ENCODE assay signal across 8 mouse cellular contexts in the genomic region with DNA sequence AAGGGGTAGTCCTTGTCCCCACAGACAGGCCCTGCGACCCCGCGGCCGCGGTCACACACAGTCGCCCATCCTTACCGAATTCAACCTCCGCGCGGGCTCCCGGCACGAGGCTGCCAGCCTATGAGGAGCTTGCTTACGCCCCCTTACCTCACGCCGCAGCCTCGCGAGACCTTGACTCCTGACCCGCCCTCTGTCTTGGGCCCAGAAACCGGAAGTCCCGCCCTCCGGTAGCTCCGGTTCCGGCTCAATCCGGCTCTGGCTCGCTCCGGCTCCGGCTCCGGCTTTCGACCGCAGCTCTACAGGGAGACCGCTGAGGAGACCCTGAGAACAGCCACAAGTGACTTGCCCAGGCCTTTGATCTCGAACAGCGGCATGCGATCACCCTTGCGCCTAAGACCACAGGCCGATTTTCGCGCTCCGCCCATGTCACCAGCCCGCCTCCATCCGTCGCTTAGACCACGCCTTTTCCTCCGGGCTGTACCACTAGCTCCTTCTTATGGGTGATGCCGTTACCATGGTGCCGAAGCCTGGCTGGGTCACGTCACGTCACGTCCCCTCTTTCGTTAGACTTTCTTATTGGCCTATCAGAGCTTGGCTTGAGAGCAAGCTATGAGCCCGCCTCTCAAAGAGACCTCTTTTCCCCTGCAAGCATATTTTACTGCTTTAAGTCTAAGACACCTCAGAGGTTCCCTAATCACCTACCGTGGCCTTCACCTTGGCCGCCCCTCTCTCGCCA. TPM values are rescaled to one million over a fixed set of nuclear protein-coding genes. Genes with fewer than 3 reads are reported as not detected.
A peak's percentile ranks its signal among the peaks of the same experiment; 100 is the strongest.
DNase-seq lines count a peak whose midpoint lies in the region; ATAC-seq and TF ChIP-seq lines count a peak whose summit lies in the region.

Gene Siah1b (minus strand): TSS at position 454 of the 736 bp plus-strand sequence.

- H3K27ac ChIP-seq in MEL (ENCODE audit: control insufficient read depth, low read depth, low read length), result peak within 1 kb of the TSS; percentile 88
- H3K27ac ChIP-seq in cerebellum, adult 2 months (ENCODE audit: insufficient read depth, low read length), result peak within 1 kb of the TSS; percentile 95
- peak within 1 kb of the TSS; percentile 87 for H3K27ac ChIP-seq in forebrain, postnatal 0 days (ENCODE audit: low read depth, low read length)
- H3K27ac ChIP-seq in lung, embryonic 15.5 days, result peak within 1 kb of the TSS; percentile 91

- peak; percentile 19 to 79; a peak in 3 of 4 replicates for TF ChIP-seq POLR2A in MEL (IDR thresholded peaks at IDR 0.05; ENCODE audit: control insufficient read depth in 1 of 2, insufficient read depth in 1 of 2, low read depth in 1 of 2, low read length in 2 of 2, poor library complexity in 1 of 2)
- peak; percentile 27; the same call in 1 of the 2 replicates for TF ChIP-seq POLR2A in cerebellum, adult 2 months (IDR thresholded peaks at IDR 0.05; ENCODE audit: borderline replicate concordance, insufficient read depth, low read length)

- peak within 1 kb of the TSS; percentile 87 for H3K9ac ChIP-seq in MEL (ENCODE audit: control insufficient read depth, low read depth, low read length, poor library complexity, severe bottlenecking)
- H3K9ac ChIP-seq in forebrain, postnatal 0 days, result peak within 1 kb of the TSS; percentile 65
- peak within 1 kb of the TSS; percentile 54 for H3K9ac ChIP-seq in lung, embryonic 15.5 days

- peak within 1 kb of the TSS; percentile 61 for H3K4me2 ChIP-seq in forebrain, postnatal 0 days (ENCODE audit: low read depth)
- peak within 1 kb of the TSS; percentile 59 for H3K4me2 ChIP-seq in lung, embryonic 15.5 days

- TF ChIP-seq EP300 in MEL (IDR thresholded peaks at IDR 0.05; ENCODE audit: low read depth in 1 of 2, low read length in 2 of 2), result peak in 1 of 2 experiments; percentile 30; a peak in 1 of 4 replicates

- H3K36me3 ChIP-seq in MEL (ENCODE audit: control insufficient read depth in 1 of 2, insufficient read depth in 2 of 2, low read length in 2 of 2), result peaks cover 20 to 25% of the 10 kb centered on the region in 2 experiments
- no peaks in the 10 kb centered on the region for H3K36me3 ChIP-seq in forebrain, postnatal 0 days (ENCODE audit: insufficient read depth)
- no peaks in the 10 kb centered on the region for H3K36me3 ChIP-seq in lung, embryonic 15.5 days

- H3K79me2 ChIP-seq in MEL (ENCODE audit: control insufficient read depth, insufficient read depth, low read length, poor library complexity), result peaks cover 20% of the 10 kb centered on the region

- peak within 1 kb of the TSS; percentile 76 to 83 for H3K4me3 ChIP-seq in MEL (ENCODE audit: control insufficient read depth in 1 of 2, insufficient read depth in 1 of 2, low read depth in 2 of 2, low read length in 2 of 2)
- H3K4me3 ChIP-seq in cerebellum, adult 2 months (replicated peaks; ENCODE audit: insufficient read depth, low read depth, low read length), result peak within 1 kb of the TSS; percentile 95
- H3K4me3 ChIP-seq in forebrain, postnatal 0 days (ENCODE audit: low read depth, low read length), result peak within 1 kb of the TSS; percentile 49
- H3K4me3 ChIP-seq in lung, embryonic 15.5 days, result peak within 1 kb of the TSS; percentile 63

- no peak for TF ChIP-seq RAD21 in MEL (IDR thresholded peaks at IDR 0.05; ENCODE audit: low read depth, low read length)

- no peak for TF ChIP-seq CTCF in MEL (IDR thresholded peaks at IDR 0.05 in 2 of 3, conservative IDR thresholded peaks at IDR 0.05 in 1 of 3; ENCODE audit: control insufficient read depth in 1 of 3, insufficient read depth in 1 of 3, low read depth in 2 of 3, low read length in 3 of 3, poor library complexity in 1 of 3, severe bottlenecking in 1 of 3)
- TF ChIP-seq CTCF in cerebellum, adult 2 months (IDR thresholded peaks at IDR 0.05; ENCODE audit: borderline replicate concordance, insufficient read depth, low read depth, low read length), result no peak
- no peak for TF ChIP-seq CTCF in forebrain, postnatal 0 days (IDR thresholded peaks at IDR 0.05; ENCODE audit: low read depth)

- DNase-seq in MEL (ENCODE audit: low read depth, low spot score), result peak; percentile 99
- peak; percentile 93 to 94 for DNase-seq in cerebellum, adult 2 months
- DNase-seq in forebrain, postnatal 0 days, result peak; percentile 95
- DNase-seq in heart, postnatal 4 days, result peak; percentile 92
- peak; percentile 92 to 95 for DNase-seq in layer of hippocampus, adult 8-10 months (ENCODE audit: low spot score in 2 of 2)
- DNase-seq in ovary, adult 18-20 months (ENCODE audit: low spot score), result peak; percentile 91
- DNase-seq in thymus, postnatal 0 days (ENCODE audit: low spot score), result peak; percentile 93

- ATAC-seq in forebrain, postnatal 0 days, result peak; percentile 99
- ATAC-seq in lung, embryonic 15.5 days (ENCODE audit: borderline replicate concordance, extremely low read depth, low FRiP score, low TSS enrichment), result peak; percentile 98

- no peaks in the 10 kb centered on the region for H3K9me3 ChIP-seq in MEL (replicated peaks; ENCODE audit: insufficient read depth, low read length)
- no peaks in the 10 kb centered on the region for H3K9me3 ChIP-seq in forebrain, postnatal 0 days (ENCODE audit: low read length)
- H3K9me3 ChIP-seq in lung, embryonic 15.5 days, result no peaks in the 10 kb centered on the region

- WGBS in cerebellum, adult 2 months, result 15% methylated on average over 52 of the region's 54 CpGs
- 31% methylated on average over 54 of the region's 54 CpGs for WGBS in forebrain, postnatal 0 days
- WGBS in lung, embryonic 15.5 days, result 20% methylated on average over 54 of the region's 54 CpGs

- H3K27me3 ChIP-seq in MEL (ENCODE audit: control insufficient read depth in 1 of 2, insufficient read depth in 2 of 2, low read length in 2 of 2), result no peaks in the 10 kb centered on the region
- H3K27me3 ChIP-seq in cerebellum, adult 2 months (ENCODE audit: control insufficient read depth, insufficient read depth, low read length), result no peaks in the 10 kb centered on the region
- H3K27me3 ChIP-seq in forebrain, postnatal 0 days (ENCODE audit: insufficient read depth, low read length), result no peaks in the 10 kb centered on the region
- 0 out of 2 replicates have a peak, but pooled peaks cover 6% of the 10 kb centered on the region for H3K27me3 ChIP-seq in lung, embryonic 15.5 days

- peaks cover 11% of the 10 kb centered on the region in 2 experiments for H3K4me1 ChIP-seq in MEL (ENCODE audit: control insufficient read depth in 1 of 2, insufficient read depth in 2 of 2, low read length in 2 of 2)
- H3K4me1 ChIP-seq in cerebellum, adult 2 months (ENCODE audit: control insufficient read depth, insufficient read depth, low read length), result no peaks in the 10 kb centered on the region
- no peaks in the 10 kb centered on the region for H3K4me1 ChIP-seq in forebrain, postnatal 0 days (ENCODE audit: insufficient read depth)
- peaks cover 6% of the 10 kb centered on the region; the same call in 1 of the 2 replicates for H3K4me1 ChIP-seq in lung, embryonic 15.5 days

TF ChIP-seq in MEL, 35 proteins besides CTCF, POLR2A, EP300 and RAD21 (continues in another document):
- peak; percentile 85 for TF ChIP-seq SIN3A (IDR thresholded peaks at IDR 0.05; ENCODE audit: low read length)
- peak; percentile 74; the same call in 1 of the 2 replicates for TF ChIP-seq MYC (IDR thresholded peaks at IDR 0.05; ENCODE audit: low read depth, low read length)
- TF ChIP-seq MXI1 (IDR thresholded peaks at IDR 0.05; ENCODE audit: low read depth, low read length), result peak; percentile 91
- peak; percentile 97 for TF ChIP-seq ZMIZ1 (IDR thresholded peaks at IDR 0.05; ENCODE audit: low read depth, low read length)
- peak; percentile 48; the same call in 1 of the 2 replicates for TF ChIP-seq KAT2A (conservative IDR thresholded peaks at IDR 0.05; ENCODE audit: low read depth, low read length)
- peak; percentile 52 for TF ChIP-seq TCF12 (IDR thresholded peaks at IDR 0.05; ENCODE audit: low read depth, low read length)
- peak; percentile 11; the same call in 1 of the 2 replicates for TF ChIP-seq SMC3 (IDR thresholded peaks at IDR 0.05; ENCODE audit: low read depth, low read length)
- no peak for TF ChIP-seq GABPA (IDR thresholded peaks at IDR 0.05; ENCODE audit: low read depth, low read length)
- TF ChIP-seq TBP (IDR thresholded peaks at IDR 0.05; ENCODE audit: low read depth, low read length), result peak; percentile 93
- no peak for TF ChIP-seq ZC3H11A (IDR thresholded peaks at IDR 0.05; ENCODE audit: low read depth, low read length)
- TF ChIP-seq ETS1 (IDR thresholded peaks at IDR 0.05; ENCODE audit: low read depth, low read length), result peak; percentile 64
- no peak for TF ChIP-seq TAL1 (IDR thresholded peaks at IDR 0.05; ENCODE audit: low read length)
- no peak for TF ChIP-seq MYB (IDR thresholded peaks at IDR 0.05; ENCODE audit: low read depth, low read length)
- TF ChIP-seq POLR2AphosphoS5 (IDR thresholded peaks at IDR 0.05; ENCODE audit: borderline replicate concordance, low read depth, low read length), result no peak
- TF ChIP-seq NRF1 (IDR thresholded peaks at IDR 0.05; ENCODE audit: insufficient read depth, low read depth, low read length, poor library complexity, severe bottlenecking), result 0 out of 2 replicates have a peak, but pooled peaks have one; percentile 5
- TF ChIP-seq E2F4 (IDR thresholded peaks at IDR 0.05; ENCODE audit: borderline replicate concordance, low read depth, low read length), result peak; percentile 75; the same call in 1 of the 2 replicates
- peak; percentile 61; the same call in 1 of the 2 replicates for TF ChIP-seq MAZ (IDR thresholded peaks at IDR 0.05; ENCODE audit: low read depth, low read length)
- TF ChIP-seq MAX (IDR thresholded peaks at IDR 0.05; ENCODE audit: low read length), result peak; percentile 90
- no peak for TF ChIP-seq JUND (IDR thresholded peaks at IDR 0.05; ENCODE audit: low read depth, low read length)
- peak; percentile 99 for TF ChIP-seq CHD1 (IDR thresholded peaks at IDR 0.05; ENCODE audit: low read depth, low read length)
- TF ChIP-seq GATA1 (IDR thresholded peaks at IDR 0.05; ENCODE audit: low read depth, low read length), result no peak
- TF ChIP-seq NELFE (IDR thresholded peaks at IDR 0.05; ENCODE audit: low read depth, low read length), result peak; percentile 94

RNA-seq across cellular contexts. Expression of gene Siah1b, which starts in this region (rescaled TPM):
- total RNA-seq in MEL (2012; rRNA removed), result 46.2 and 54.2 TPM in 2 replicates
- 10 to 100 TPM in 1 of 2 experiments, not detected in 1; 65.1 TPM for polyA plus RNA-seq in MEL (2012; ENCODE audit: insufficient read depth in 1 of 2, insufficient read length in 2 of 2, low read depth in 1 of 2, low replicate concordance in 2 of 2, missing spikeins in 1 of 2)
- polyA plus RNA-seq in cerebellum, adult 2 months (2012; rRNA removed), result 9.0 and 9.7 TPM in 2 replicates
- total RNA-seq in forebrain, postnatal 0 days (2014; rRNA removed), result 11.3 and 15.4 TPM in 2 replicates
- 15.8 and 17.7 TPM in 2 replicates for polyA plus RNA-seq in forebrain, postnatal 0 days (2015; fragmentation: Nextera tagmentation; extraction: Ambion mirVana)
- total RNA-seq in heart, postnatal 4 days (2021), result 10 to 100 TPM in 1 of 2 experiments, 1 to 10 TPM in 1; 9.9 to 10.4 TPM
- 10 to 100 TPM in 2 of 4 experiments, 1 to 10 TPM in 2; 7.0 to 11.6 (median 9.9) TPM for total RNA-seq in layer of hippocampus, adult 8-10 months (2022)
- polyA plus RNA-seq in lung, embryonic 15.5 days (2015; fragmentation: Nextera tagmentation; extraction: Ambion mirVana), result 30.2 and 30.3 TPM in 2 replicates
- 15.1 and 17.2 TPM in 2 replicates for polyA plus RNA-seq in thymus, postnatal 0 days (2015; fragmentation: Nextera tagmentation; extraction: Ambion mirVana)

Comparison
In these comparisons a context has a peak if more than half of its experiments do, and no peak if none do; other contexts are left out.
1. Peak in every context shown above with its lines: DNase-seq, ATAC-seq, H3K4me3 ChIP-seq and H3K27ac ChIP-seq.